17 mouse cellular contexts compared by ENCODE assay signal in genomic region chr9:99248304-99248703, GRCm38 (mm10). TPM values are rescaled to one million over a fixed set of nuclear protein-coding genes. Genes with fewer than 3 reads are reported as not detected.
DNase-seq lines count a peak whose midpoint lies in the region; ATAC-seq and TF ChIP-seq lines count a peak whose summit lies in the region.
"Had no signal": no experiment of that assay in that cellular context is flagged by ENCODE, and none has a peak within 500 bp of the region (broad histone marks: within the 10 kb centered on the region; RNA-seq: fewer than 3 reads in every experiment).

No protein-coding gene starts in this region.

- no peak overlapping the region for H3K9ac ChIP-seq in liver, embryonic 12.5 days
- no peak overlapping the region for H3K9ac ChIP-seq in intestine, embryonic 16.5 days (ENCODE audit: low read depth, low read length)

- TF ChIP-seq CTCF in lung, adult 2 months (IDR thresholded peaks at IDR 0.05; ENCODE audit: insufficient read depth, low read length): no peak

- H3K4me3 ChIP-seq in lung, adult 2 months (replicated peaks; ENCODE audit: extremely low read depth, low read depth, low read length): no peak overlapping the region
- no peak overlapping the region for H3K4me3 ChIP-seq in liver, embryonic 12.5 days
- no peak overlapping the region for H3K4me3 ChIP-seq in intestine, embryonic 16.5 days (ENCODE audit: low read length)
- H3K4me3 ChIP-seq: layer of hippocampus, adult 2 months had no signal

- no peak overlapping the region for H3K4me2 ChIP-seq in liver, embryonic 12.5 days
- H3K4me2 ChIP-seq in intestine, embryonic 16.5 days (ENCODE audit: low read depth, low read length): no peak overlapping the region

- peak overlapping the region; percentile 62; the same call in 1 of the 2 replicates for H3K27ac ChIP-seq in liver, embryonic 12.5 days
- H3K27ac ChIP-seq in intestine, embryonic 16.5 days (ENCODE audit: low read length): no peak overlapping the region
- H3K27ac ChIP-seq: layer of hippocampus, adult 2 months had no signal

- 69% methylated on average over 8 of the region's 8 CpGs for WGBS in lung, adult 2 months
- WGBS in liver, embryonic 12.5 days (ENCODE audit: insufficient replicate concordance): 49% methylated on average over 8 of the region's 8 CpGs
- WGBS in intestine, embryonic 16.5 days: 63% methylated on average over 8 of the region's 8 CpGs

- H3K36me3 ChIP-seq in liver, embryonic 12.5 days: peaks cover 62% of the 10 kb centered on the region
- H3K36me3 ChIP-seq in intestine, embryonic 16.5 days (ENCODE audit: control insufficient read depth, insufficient read depth, low read length): no peaks in the 10 kb centered on the region

- H3K9me3 ChIP-seq in liver, embryonic 12.5 days (replicated peaks): no peaks in the 10 kb centered on the region
- no peaks in the 10 kb centered on the region for H3K9me3 ChIP-seq in intestine, embryonic 16.5 days (ENCODE audit: control insufficient read depth, low read length)

- DNase-seq in adrenal gland, postnatal 14 days: peak; percentile 15
- DNase-seq in adrenal gland, adult 18-20 months (ENCODE audit: low spot score in 2 of 2): no peak
- DNase-seq in lung, postnatal 36 days: peak; percentile 23
- no peak for DNase-seq in lung, adult 2 months
- DNase-seq in adipocyte (ENCODE audit: low spot score): no peak
- DNase-seq in urinary bladder, postnatal 4 days (ENCODE audit: low spot score in 2 of 2): no peak
- DNase-seq: cerebellum, adult 18-20 months; thymus, postnatal 36 days had no signal

- no peak for TF ChIP-seq POLR2A in lung, adult 2 months (IDR thresholded peaks at IDR 0.05; ENCODE audit: borderline replicate concordance, extremely low read depth, low read depth, low read length)

- peaks cover 2% of the 10 kb centered on the region; the same call in 1 of the 2 replicates for H3K4me1 ChIP-seq in lung, adult 2 months (ENCODE audit: control insufficient read depth, insufficient read depth, low read length)
- peaks cover 77% of the 10 kb centered on the region for H3K4me1 ChIP-seq in liver, embryonic 12.5 days
- no peaks in the 10 kb centered on the region for H3K4me1 ChIP-seq in intestine, embryonic 16.5 days (ENCODE audit: control insufficient read depth, insufficient read depth, low read length)

- no peaks in the 10 kb centered on the region for H3K27me3 ChIP-seq in liver, embryonic 12.5 days (replicated peaks)
- no peaks in the 10 kb centered on the region for H3K27me3 ChIP-seq in intestine, embryonic 16.5 days (replicated peaks; ENCODE audit: control insufficient read depth, insufficient read depth, low read length)
- H3K27me3 ChIP-seq: Patski had no signal

- ATAC-seq in liver, embryonic 12.5 days: peak; percentile 48
- ATAC-seq in intestine, embryonic 16.5 days: no peak
- ATAC-seq: intestine, postnatal 0 days; midbrain, embryonic 16.5 days; Patski had no signal

RNA-seq across cellular contexts. Expression of gene Cep70, which starts 5.1 kb away (rescaled TPM):
- 8.4 and 9.9 TPM in 2 replicates for total RNA-seq in adrenal gland, postnatal 14 days (2021)
- total RNA-seq in adrenal gland, adult 18-20 months (2021): 1 to 10 TPM; 5.8 to 8.3 TPM
- 2.7 and 5.2 TPM in 2 replicates for polyA plus RNA-seq in lung, adult 2 months (2012; rRNA removed)
- 41.6 and 41.7 TPM in 2 replicates for polyA plus RNA-seq in liver, embryonic 12.5 days (2016; fragmentation: Nextera tagmentation; extraction: Ambion mirVana)
- polyA plus RNA-seq in intestine, embryonic 16.5 days (2015; fragmentation: Nextera tagmentation; extraction: Ambion mirVana): 20.2 and 20.6 TPM in 2 replicates

RNA-seq across cellular contexts. Expression of gene Faiml, which starts 11.3 kb away (rescaled TPM):
- total RNA-seq in adrenal gland, postnatal 14 days (2021): not detected in 2 replicates
- total RNA-seq in adrenal gland, adult 18-20 months (2021): not detected
- polyA plus RNA-seq in lung, adult 2 months (2012; rRNA removed): not detected in 2 replicates
- polyA plus RNA-seq in liver, embryonic 12.5 days (2016; fragmentation: Nextera tagmentation; extraction: Ambion mirVana): not detected in 2 replicates
- polyA plus RNA-seq in intestine, embryonic 16.5 days (2015; fragmentation: Nextera tagmentation; extraction: Ambion mirVana): not detected in 2 replicates
- total RNA-seq: layer of hippocampus, adult 2 months; neutrophil, adult 5-6 weeks had no signal
- polyA plus RNA-seq: heart, postnatal 0 days; intestine, postnatal 0 days; limb, embryonic 14.5 days; midbrain, embryonic 16.5 days had no signal

Comparison
In these comparisons a context has a peak if more than half of its experiments do, and no peak if none do; other contexts are left out.
1. DNase-seq: peak in adrenal gland, postnatal 14 days (single experiment) and lung, postnatal 36 days (single experiment); none in adrenal gland, adult 18-20 months (0 of 2), lung, adult 2 months (single experiment), adipocyte (single experiment) and urinary bladder, postnatal 4 days (0 of 2).